Mouse (Mus musculus) lung, postnatal 0 days (tissue): Measurements from ENCODE around the gene Gstp3.

Source experiments
- CTCF ChIP-seq: IDR thresholded peaks from 2 replicates; pipeline ENCODE4 v1.5.1; 2016; ENCODE audit warnings: antibody characterized with exemption, mild to moderate bottlenecking
- EP300 ChIP-seq: IDR thresholded peaks from 2 replicates; pipeline ENCODE4 v1.6.1; 2016; ENCODE audit warnings: antibody characterized with exemption, mild to moderate bottlenecking, control low read depth

GRCm38 (mm10) chr19:4047859-4048258 is 11.5 kb downstream of the Gstp3 start:
- TF ChIP-seq CTCF (peak; percentile 88), EP300 (no peak)
